Mouse (Mus musculus) ZHBTc4 (cell line): Measurements from ENCODE around the gene Xntrpc.
"Not testable (repeated sequence)": the region's sequence is repeated elsewhere in the genome, so short reads cannot be mapped to it uniquely, and the experiment has no call there.

Source experiments
- DNase-seq: peaks from one replicate; pipeline ENCODE4 v3.0.0-alpha.2; 2011; ENCODE audit warnings: low read depth, low spot score

The Xntrpc gene

DNA sequence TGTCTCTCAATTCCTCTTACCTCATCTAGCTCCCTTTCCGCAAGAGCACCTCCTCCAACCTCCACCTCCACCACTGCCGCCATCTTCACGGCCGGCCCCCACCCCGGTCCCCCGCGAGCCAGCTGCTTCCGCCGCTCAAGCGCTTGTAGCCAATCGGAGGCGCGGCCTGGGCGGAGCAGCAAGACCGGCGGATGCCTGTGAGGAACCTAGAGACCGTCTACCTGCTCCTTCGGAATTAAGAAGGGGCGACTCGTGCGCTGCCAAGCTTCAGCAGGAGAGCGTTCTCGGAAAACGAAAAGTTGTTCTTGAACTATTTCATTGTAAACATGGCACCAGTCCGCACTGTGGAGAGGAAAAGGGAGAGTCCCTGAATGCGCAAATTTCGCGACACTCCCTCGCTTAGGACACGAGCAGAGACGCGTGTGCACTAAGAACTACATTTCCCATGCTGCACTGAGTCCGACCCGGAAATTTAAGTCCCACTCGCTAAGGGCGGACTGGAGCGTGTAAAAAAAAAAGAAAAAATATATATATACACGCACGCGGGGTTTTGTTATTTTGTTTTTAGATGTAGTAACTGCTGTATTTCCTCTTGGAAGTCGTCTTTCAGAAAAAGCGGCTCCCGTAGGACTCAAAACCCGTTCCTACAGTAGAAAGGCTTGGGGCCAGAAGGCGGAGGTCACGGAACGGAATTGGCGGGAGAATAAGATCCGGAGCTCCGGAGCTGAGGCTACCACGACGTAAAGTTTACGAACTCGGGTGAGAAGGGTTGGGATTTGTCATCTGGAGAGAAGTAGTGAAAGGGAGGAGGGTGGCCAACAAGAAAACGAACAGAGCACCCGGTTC is at the start of gene Xntrpc, which contains the start of the genes Rnf121 and Xndc1:
Gene Xntrpc, plus strand, starts transcription at position 668 of the 846 bp plus-strand sequence.
Gene Rnf121, minus strand, starts transcription at position 424 of the 846 bp plus-strand sequence.
Gene Xndc1, plus strand, starts transcription at position 466 of the 846 bp plus-strand sequence.
- peak; percentile 95 for DNase-seq

DNA sequence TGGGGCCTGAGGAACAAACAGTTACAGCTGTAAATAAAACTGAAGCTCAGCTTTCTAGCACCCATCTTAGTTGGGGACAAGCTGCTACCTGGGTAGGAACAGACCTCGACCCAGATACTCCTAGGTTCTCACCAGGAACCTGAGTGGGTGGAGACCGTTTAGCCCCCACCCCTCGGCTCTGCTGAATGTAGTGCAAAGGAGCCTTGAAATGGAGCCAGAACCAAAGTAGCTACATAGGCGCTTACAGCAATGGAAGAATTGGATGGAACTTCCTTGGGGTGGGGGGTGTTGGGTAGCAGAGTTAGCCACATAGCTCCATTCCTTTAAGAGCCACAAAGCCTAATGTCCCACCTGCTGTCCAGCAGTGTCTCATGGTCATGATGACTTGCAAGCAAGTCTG is 48.6 kb upstream of the Xntrpc start:
- DNase-seq, result no peak

DNA sequence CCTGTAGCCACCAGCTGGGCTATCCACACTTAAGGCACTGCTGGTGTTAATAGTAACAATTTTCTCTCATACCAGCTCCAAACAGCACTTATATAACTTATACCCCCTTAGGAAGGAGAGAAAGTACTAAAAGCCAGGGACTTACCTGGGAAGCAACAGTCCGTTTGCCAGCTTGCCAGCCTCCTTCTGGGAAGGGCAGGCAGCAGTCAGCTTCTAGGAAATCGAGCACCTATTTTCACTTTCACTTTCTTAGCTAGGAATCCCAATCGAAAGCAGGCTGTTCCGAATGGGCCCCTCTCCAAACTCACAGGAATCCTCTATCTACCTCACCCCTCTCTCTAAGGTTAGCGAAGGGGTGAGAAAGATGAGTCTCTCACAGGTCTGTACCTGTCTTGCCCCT is 48.1 kb upstream of the Xntrpc start:
- no peak for DNase-seq

DNA sequence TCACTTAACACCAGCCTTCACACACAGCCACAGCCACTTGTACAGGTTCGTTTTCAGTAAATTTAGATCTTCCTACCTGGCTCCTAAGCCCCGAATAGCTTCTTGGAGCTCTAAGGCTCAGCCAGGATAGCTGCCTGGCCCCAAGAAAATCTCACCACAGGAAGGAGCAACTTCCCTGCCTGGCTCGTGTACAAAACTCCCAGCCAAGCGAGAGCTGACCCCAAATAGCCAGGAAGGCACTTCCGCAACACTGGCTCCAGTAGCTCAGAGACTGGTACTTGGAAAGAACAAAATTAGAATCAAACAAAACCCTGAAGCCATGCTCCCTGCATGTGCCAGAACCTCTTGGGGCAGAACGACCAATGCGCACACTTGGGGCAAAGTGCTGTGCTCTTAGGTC is 47.5 kb upstream of the Xntrpc start:
- no peak for DNase-seq

DNA sequence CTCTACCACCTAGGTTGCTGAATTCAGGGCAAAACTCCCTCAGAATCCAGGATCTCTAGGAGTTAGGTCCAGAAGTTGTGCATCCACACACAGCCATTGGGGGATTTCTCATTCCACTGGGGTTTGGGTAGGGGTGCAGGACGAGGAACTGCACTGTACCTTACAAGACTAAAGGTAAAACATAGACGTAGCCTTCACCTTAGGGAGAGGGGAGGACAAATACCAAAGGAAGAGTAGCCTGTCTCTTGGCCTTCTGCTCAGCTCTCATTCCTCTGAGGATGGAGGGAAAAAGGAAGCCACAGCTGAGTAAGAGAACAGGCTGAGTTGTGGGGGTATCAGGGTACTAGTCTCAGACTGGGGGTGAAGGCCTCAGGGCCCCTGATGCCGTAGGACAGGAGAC is 46.9 kb upstream of the Xntrpc start, which contains the start of gene Il18bp:
Gene Il18bp, minus strand, starts transcription at position 101 of the 400 bp plus-strand sequence.
- no peak for DNase-seq

DNA sequence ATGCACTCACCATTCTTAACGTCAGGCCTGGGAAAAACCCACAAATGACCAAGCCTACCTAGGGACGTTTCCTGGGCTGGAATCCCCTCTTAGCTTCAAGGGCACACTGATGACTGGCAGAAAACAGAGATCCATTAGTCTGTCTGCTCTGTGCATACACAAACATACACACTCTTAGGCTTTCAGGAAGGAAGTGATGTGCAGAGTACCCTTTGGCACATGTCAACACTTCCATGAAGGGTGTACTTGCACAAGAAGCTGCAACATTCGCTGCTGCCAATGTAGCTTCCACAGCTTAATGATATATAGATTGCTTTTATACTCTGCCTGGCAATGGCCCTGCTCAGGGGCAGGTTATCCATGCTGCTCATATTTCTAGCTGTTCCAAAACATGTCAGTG is 46.2 kb upstream of the Xntrpc start:
- no peak for DNase-seq

DNA sequence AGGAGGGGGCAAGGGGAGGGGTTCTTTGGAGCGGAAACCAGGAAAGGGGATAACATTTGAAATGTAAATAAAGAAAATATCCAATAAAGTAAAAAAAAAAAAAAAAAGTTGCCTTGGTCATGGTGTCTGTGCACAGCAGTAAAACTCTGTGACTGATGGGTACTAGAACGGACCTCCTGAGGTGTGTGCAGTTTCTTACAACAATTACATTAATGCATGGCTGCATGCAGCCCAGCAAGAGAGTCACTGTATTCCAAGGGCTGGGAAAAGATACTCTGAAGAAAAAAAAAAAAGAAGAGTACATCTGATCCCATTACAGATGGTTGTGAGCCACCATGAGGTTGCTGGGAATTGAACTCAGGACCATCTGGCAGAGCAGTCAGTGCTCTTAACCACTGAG is 44.6 kb upstream of the Xntrpc start:
- DNase-seq, result not testable (repeated sequence)

DNA sequence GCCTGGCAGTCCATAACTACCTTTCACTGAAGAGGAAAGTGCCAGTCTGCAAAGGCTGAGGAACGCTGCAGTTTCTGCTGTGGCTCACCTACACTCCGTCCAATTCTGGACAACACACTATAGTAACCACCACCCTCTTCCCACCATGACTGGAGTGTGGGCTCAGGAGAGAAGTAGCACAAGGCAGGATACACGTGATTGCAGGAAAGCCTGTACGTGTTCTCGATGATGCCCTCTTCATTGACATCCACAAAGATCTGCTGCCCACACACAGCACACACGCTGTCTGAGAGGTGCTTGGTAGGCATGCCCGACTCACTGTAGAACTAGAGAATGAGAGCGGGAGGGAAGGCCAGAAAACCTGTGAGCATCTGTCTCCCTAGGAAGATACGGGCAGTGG is 41.7 kb upstream of the Xntrpc start:
- no peak for DNase-seq

DNA sequence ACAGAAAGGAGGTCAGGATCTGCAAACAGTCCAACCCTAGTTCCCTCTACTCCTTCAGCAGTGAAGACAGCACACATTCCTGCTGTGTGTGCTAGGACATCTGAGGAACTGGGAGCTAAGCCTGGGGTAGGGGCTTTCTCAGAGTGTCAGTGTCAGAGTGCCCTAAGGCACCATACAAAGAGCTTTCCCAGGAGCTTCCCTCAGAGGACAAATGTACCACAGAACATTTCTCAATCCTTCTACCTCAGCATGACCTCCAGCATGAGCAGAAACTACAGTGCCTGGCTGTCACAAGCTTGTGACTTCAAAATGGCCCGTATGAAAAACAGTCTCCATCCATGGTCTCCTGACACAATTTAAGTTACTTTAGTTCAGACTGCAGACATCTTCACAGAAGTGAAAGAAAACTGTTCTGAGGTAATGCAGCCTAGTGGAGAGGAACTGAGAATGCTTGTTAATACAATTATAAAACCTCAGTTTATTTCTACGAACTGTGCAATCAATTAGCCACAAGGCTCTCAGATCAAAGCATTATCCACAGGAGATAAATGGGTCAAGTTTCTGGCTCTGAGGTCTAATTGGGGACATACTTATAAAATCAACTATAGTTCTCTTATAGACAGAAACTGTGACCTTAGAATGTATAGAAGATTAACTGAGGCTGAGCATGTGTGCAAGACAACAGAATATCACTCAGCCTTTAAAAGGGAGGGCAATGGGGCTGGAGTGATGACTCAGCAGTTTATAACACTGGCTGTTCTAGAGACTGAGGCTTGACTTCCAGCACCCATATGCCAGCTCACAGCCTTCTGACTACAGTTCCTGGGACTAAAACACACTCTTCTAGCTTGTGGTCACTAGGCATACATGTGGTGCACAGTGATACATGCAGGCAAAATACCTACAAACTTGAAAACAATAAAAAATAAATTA is 40.1 kb upstream of the Xntrpc start:
- no peak for DNase-seq

DNA sequence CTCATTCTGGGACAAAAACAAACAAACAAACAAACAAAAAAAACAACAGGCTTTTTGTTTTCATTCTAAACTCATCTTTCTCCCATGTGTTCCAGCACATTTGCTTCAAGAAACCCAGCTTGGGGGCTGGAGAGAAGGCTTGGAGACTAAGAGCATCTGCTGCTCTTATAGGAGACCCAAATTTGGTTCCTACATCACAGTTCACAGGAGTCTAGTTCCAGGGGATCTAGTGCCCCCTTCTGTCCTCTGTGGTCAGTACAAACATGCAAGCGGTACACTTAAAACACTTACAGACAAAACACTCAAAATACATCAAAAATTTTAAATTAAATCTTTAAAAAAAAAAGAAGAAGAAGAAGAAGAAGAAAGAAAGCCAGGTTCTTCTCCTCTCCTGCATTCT is 30.6 kb upstream of the Xntrpc start:
- DNase-seq, result peak; percentile 18

DNA sequence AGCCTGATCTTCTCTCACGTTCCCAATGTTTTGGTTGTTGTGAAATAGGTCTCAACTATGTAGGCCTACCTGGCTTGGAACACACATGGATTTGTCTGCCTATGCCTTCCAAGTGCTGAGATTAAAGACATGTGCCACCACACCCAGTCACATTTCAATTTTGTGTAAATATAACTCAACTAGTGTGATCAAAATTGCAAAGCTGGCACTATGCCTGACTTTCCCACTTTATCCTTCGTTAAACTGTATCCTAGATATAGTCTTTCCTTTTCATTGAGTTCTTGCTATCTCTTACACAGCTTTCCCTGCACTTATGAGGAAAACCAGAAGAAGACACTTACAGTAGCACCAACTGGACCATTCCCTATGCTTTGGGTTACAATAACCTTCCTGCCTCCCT is 30.0 kb upstream of the Xntrpc start:
- no peak for DNase-seq

DNA sequence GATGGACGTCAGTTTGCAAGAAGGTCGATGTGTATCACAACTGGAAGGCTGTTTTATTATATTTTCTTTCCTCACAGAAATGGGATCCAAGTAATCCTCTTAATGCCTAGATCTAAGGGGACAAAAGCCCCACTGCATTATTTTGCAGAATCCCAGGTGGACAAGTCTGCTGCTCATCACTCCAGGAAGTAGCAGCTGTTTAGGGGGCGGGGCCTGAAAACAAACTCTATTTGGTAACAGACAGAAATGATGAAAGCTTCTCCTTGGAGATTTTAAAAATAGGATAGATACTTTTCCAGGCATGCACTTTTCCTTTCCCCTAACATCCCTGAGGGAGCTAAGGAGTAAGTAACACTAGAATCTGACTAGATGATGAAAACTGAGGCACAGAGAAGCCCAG is 28.2 kb upstream of the Xntrpc start:
- no peak for DNase-seq

DNA sequence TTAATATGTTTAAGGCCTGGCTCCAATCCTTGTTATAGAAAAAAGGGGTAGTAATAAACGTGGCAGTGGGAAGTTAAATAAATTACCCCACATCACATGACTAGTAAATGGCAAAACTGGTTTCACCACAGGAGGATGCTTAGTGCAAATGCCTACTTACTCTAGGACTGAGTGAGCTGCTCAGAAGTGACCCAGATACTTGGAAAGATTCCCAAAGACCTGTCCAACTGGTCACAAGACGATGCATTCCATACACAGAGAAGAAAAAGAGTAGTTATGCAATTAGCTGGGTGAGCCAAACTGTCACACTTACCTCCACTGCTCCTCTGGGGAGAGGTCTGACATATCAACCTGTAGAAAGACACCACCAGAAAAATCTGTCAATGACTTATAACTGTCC is 23.2 kb upstream of the Xntrpc start:
- DNase-seq, result no peak

DNA sequence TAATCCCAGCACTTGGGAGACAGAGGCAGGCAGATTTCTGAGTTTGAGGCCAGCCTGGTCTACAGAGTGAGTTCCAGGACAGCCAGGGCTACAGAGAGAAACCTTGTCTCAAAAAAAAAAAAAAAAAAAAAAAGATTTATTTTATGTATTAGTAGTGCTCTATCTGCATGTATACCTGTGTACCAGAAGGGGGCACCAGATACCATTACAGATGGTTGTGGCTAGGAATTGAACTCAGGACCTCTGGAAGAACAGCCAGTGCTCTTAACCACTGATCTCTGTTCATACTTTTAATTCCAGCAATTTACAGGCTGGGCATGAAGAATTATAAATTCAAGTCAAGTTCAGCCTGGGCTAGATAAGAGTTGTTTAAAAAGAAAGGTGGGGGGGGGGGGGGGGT is 17.0 kb upstream of the Xntrpc start:
- DNase-seq, result peak; percentile 52

DNA sequence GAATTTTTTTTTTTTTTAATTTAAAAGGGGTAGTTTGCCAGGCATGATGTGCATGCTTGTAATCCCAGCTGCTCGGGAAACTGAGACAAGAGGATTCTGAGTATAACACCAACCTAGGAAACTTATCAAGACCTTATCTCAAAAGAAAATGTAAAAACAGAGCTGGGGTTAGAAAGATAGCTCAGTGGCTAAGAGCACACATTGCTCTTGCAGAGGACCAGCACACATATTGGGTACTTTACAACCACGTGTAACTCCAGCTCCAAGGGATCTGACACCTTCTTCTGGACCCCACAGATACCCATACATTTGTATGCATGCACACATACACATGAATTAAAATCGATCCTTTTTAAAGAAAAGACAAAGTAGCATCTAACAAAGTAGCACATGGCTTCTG is 4.2 kb upstream of the Xntrpc start:
- DNase-seq, result no peak

DNA sequence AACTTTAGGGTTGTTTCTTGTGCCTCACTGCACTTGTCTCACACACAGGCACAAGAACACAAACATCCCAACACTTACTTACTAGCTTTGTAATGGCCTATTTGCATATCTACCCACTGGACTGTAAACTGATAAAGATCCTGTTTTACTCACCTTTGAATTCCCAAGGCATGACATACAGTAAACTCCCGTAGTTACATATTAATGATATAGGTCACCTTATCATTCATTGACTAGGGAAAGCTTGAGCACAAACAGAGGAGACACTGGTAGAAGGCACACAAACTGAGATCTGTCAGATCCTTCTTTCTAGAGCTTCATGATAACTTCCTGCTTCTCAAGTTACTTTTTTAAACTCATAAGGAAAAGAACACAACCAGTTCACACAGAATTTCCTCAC is 3.3 kb upstream of the Xntrpc start:
- DNase-seq, result no peak

DNA sequence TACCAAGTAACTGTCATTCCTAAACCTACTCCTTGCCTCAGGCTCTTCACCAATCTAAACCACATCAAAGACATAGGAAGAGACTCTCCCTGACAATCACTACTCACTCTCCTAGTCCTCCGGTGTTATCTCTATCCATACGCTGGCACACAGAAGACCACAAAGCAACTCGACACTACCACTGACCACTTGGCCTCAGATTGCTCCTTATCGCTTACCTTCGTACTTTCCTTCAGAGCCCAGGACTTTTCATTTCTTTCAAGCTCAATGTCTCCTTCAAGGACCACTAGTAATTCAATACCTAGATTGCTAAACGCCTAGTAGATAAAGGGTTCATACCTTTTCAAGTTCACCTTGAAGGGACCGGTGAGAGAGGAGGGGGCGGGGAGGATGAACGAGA is 1.6 kb upstream of the Xntrpc start:
- no peak for DNase-seq

DNA sequence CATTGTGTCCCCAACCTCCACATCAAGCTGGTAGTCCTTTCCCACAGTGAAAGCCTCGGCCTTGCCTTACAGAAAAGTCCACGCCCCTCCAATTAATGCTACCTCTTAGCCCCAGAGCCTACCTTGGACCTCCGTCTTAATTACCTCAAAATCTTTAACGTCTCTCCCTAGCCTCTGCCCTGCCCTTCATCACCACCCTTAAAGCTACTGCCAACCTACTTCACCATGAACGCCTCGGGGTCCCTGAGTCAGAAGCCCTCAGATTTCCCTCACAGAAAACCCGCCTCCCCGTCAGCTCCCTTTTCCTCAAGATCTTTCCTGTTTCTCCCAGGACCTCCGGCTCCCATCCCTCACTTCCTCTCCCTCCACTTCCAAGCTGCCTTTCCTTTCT is 863 bp upstream of the Xntrpc start:
- DNase-seq, result no peak

DNA sequence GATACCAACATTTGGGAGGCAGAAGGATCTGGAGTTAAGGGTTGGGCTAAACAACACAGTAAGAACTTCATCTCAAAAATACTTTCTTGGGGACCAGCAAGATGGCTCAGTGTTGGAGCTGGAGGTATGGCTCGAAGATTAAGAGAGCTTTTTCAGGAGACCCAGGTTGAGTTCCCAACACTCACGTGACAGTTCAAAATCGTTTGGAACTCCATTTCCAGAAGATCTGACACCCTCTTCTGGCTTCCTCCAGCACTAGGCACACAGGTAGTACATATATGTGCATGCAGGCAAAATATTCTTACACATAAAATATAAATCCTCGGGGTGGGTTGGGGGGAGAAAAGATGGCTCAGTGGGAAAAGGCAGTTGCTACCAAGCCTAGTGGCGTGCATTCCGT is 850 bp downstream of the Xntrpc start:
- DNase-seq, result peak; percentile 22

DNA sequence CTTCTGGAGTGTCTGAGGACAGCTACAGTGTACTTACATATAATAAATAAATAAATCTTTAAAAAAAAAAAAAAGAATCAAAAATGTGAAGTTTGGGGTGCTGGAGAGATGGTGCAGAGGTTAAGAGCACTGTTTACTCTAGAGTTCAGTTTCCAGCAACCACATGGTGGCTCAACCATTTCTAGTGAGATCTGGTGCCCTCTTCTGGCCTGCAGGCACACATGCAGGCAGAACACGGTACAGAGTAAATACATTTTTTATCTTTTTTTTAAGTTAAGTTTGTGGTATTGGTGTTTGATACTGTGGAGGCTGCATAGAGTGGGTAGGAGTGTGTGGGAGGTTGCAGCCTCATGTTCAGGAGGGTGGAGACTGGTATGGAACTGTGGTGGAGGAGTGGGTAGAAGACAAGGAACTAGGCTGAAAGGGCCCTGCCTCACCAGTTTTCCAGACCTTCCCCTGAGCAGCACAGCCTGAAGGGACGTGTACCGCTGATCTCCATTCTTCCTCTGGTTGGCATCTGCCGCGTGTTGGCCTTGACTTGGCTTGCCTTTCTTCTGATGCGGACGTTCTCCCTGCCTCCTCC is 11.3 kb downstream of the Xntrpc start:
- DNase-seq, result peak; percentile 71

DNA sequence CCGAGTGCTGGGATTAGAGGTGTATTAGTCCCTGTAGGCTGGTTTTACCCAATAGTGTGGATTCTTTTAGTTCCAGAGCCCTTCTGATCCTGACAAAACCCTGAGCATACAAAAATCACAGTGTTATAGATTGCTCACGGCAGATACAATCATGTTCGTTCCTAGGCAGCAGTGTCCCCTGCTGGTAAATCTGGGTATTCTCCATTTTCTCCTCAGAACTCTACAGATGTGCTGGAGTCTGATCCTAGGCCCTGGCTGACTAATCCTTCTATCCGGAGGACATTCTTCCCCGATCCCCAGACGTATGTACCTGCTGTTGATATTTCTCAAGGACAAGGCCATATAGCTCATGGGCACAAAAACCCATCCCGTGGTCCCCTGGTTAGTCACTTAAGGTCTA is 13.0 kb downstream of the Xntrpc start:
- peak; percentile 62 for DNase-seq

DNA sequence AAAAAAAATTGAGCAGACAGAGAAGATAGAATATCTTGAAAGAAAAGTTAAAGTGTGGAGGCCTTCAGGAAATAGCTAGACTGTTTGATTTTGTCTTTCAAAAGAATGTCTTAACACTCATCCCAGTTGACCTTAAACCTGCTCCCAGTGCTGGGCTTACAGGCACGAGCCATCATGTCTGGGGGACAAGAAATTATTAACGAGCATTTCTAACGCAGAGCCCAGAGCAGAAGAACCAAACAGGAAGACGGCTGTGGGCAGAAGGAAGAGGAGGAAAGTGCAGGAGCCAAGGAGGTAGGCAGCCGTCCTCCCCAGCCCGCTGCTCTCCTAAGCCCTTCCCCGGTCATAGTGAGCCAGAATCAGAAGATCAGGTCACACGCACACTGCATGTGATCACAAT is 14.8 kb downstream of the Xntrpc start:
- DNase-seq, result no peak
